Mouse (Mus musculus) right cerebral cortex, adult 2 months (tissue): ENCODE data around the gene Mog.

Experiments used
- DNase-seq, 2 experiments: peaks; one replicate each; pipeline ENCODE4 v3.0.0; 2021 to 2022; ENCODE audit warnings: low spot score in 2 of 2

Mog gene

GRCm38 (mm10) chr17:37022628-37023576 lies at the start of gene Mog:
Gene Mog (minus strand): TSS chr17:37023398.
- DNase-seq: peak in 1 of 2 experiments; percentile 3

- no peak for DNase-seq
Observed at GRCm38 (mm10) chr17:37072730-37073276, 49.6 kb upstream of the Mog start.

GRCm38 (mm10) chr17:37072080-37072729 lies 49.0 kb upstream of the Mog start:
- no peak for DNase-seq

- DNase-seq: no peak
Observed at GRCm38 (mm10) chr17:37070121-37070520, 46.9 kb upstream of the Mog start.

- no peak for DNase-seq
Observed at GRCm38 (mm10) chr17:37067861-37068260, 44.7 kb upstream of the Mog start.

GRCm38 (mm10) chr17:37065993-37066392 lies 42.8 kb upstream of the Mog start:
- DNase-seq: no peak

- DNase-seq: no peak
Observed at GRCm38 (mm10) chr17:37063686-37064495, 40.7 kb upstream of the Mog start.

GRCm38 (mm10) chr17:37063063-37063462 lies 39.9 kb upstream of the Mog start:
- no peak for DNase-seq

- DNase-seq: no peak
Observed at GRCm38 (mm10) chr17:37062101-37062641, 39.0 kb upstream of the Mog start.

- no peak for DNase-seq
Observed at GRCm38 (mm10) chr17:37061435-37061834, 38.2 kb upstream of the Mog start.

- no peak for DNase-seq
Observed at GRCm38 (mm10) chr17:37056957-37057356, 33.8 kb upstream of the Mog start.

GRCm38 (mm10) chr17:37051745-37052144 lies 28.5 kb upstream of the Mog start:
- no peak for DNase-seq

- no peak for DNase-seq
Observed at GRCm38 (mm10) chr17:37050876-37051275, 27.7 kb upstream of the Mog start.

- peak; percentile 94 to 95 for DNase-seq
Observed at GRCm38 (mm10) chr17:37050399-37050798, 27.2 kb upstream of the Mog start.

GRCm38 (mm10) chr17:37049570-37050310 lies 26.5 kb upstream of the Mog start:
- DNase-seq: peak; percentile 82 to 86

- DNase-seq: no peak
Observed at GRCm38 (mm10) chr17:37048383-37048782, 25.2 kb upstream of the Mog start.

GRCm38 (mm10) chr17:37047981-37048380 lies 24.8 kb upstream of the Mog start:
- no peak for DNase-seq

GRCm38 (mm10) chr17:37047332-37047976 lies 24.3 kb upstream of the Mog start:
- no peak for DNase-seq

GRCm38 (mm10) chr17:37046312-37047112 lies 23.3 kb upstream of the Mog start:
- DNase-seq: peak in 1 of 2 experiments; percentile 65
